Mouse (Mus musculus) cerebellum, adult 2 months (tissue): ENCODE measurements around the gene Ube2q2.

Experiments used
- CTCF ChIP-seq: fragments of 200-500 bp; IDR thresholded peaks from 2 replicates; pipeline ENCODE4 v1.5.1; 2011; ENCODE audit warnings: low read depth, mild to moderate bottlenecking, control low read depth, low read length, moderate library complexity, borderline replicate concordance; ENCODE audit not compliant: insufficient read depth
- POLR2A ChIP-seq: fragments of 200-500 bp; IDR thresholded peaks from 2 replicates; pipeline ENCODE4 v1.6.1; 2011; ENCODE audit warnings: low read length, control low read depth, borderline replicate concordance; ENCODE audit not compliant: insufficient read depth

DNA sequence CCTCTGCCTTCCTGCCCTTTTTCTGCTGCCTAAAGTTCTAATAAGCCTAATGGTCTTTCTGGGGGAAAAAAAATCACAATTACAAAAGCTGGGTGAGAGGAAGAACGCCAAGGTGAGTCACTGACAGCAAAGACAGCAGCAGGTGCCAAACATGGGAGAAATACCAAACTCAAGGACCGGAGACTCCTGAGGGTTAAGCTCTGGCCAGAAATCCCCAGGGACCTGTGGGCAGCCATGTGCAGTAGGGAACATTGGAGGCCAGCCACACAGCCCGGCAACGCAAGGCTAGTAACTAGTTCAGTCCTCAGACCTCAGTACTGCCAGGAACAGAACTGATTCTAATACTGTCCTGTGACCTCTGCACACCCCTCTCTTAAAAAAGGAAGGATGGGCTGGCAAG, 79.5 kb downstream of the Ube2q2 start:
- TF ChIP-seq CTCF (no peak), POLR2A (no peak)
